Mouse (Mus musculus) MEL (cell line): ENCODE results near the gene Rerg.

Source experiments
- CHD1 ChIP-seq: IDR thresholded peaks from 2 replicates; pipeline ENCODE4 v1.6.1; 2012; ENCODE audit warnings: low read depth, mild to moderate bottlenecking, inconsistent platforms, low read length, improper control_type of control experiment
- CTCF ChIP-seq, 3 experiments: IDR thresholded peaks in 2 of 3; conservative IDR thresholded peaks in 1 of 3; 2 replicates each; pipeline ENCODE4 v1.5.1; 2011 to 2012; ENCODE audit warnings: low read length in 3 of 3, low read depth in 2 of 3, mild to moderate bottlenecking in 2 of 3, improper control_type of control experiment in 1 of 3, inconsistent platforms in 1 of 3, mixed read lengths in 1 of 3, moderate library complexity in 1 of 3; ENCODE audit not compliant: control insufficient read depth in 1 of 3, insufficient read depth in 1 of 3, poor library complexity in 1 of 3, severe bottlenecking in 1 of 3
- E2F4 ChIP-seq: IDR thresholded peaks from 2 replicates; pipeline ENCODE4 v1.6.1; 2011; ENCODE audit warnings: low read depth, low read length, improper control_type of control experiment, borderline replicate concordance
- EP300 ChIP-seq, 2 experiments: IDR thresholded peaks; 2 replicates each; pipeline ENCODE4 v1.6.1; 2011; ENCODE audit warnings: improper control_type of control experiment in 2 of 2, low read length in 2 of 2, low read depth in 1 of 2, mild to moderate bottlenecking in 1 of 2
- POLR2A ChIP-seq, 2 experiments: IDR thresholded peaks; 2 replicates each; pipeline ENCODE4 v1.6.1; 2011 to 2012; ENCODE audit warnings: low read length in 2 of 2, mild to moderate bottlenecking in 2 of 2, control low read depth in 1 of 2, improper control_type of control experiment in 1 of 2, low read depth in 1 of 2, moderate library complexity in 1 of 2; ENCODE audit not compliant: control insufficient read depth in 1 of 2, insufficient read depth in 1 of 2, poor library complexity in 1 of 2
- RAD21 ChIP-seq: IDR thresholded peaks from 2 replicates; pipeline ENCODE4 v1.6.1; 2011; ENCODE audit warnings: mild to moderate bottlenecking, low read depth, low read length, improper control_type of control experiment
- SIN3A ChIP-seq: IDR thresholded peaks from 2 replicates; pipeline ENCODE4 v1.6.1; 2012; ENCODE audit warnings: low read length, improper control_type of control experiment, inconsistent platforms
- USF1 ChIP-seq: IDR thresholded peaks from 2 replicates; pipeline ENCODE4 v1.6.1; 2014; ENCODE audit warnings: low read depth, mild to moderate bottlenecking, inconsistent platforms, low read length, improper control_type of control experiment, moderate library complexity
- ZC3H11A ChIP-seq: IDR thresholded peaks from 2 replicates; pipeline ENCODE4 v1.6.1; 2012; ENCODE audit warnings: low read depth, mild to moderate bottlenecking, inconsistent platforms, low read length, improper control_type of control experiment

DNA sequence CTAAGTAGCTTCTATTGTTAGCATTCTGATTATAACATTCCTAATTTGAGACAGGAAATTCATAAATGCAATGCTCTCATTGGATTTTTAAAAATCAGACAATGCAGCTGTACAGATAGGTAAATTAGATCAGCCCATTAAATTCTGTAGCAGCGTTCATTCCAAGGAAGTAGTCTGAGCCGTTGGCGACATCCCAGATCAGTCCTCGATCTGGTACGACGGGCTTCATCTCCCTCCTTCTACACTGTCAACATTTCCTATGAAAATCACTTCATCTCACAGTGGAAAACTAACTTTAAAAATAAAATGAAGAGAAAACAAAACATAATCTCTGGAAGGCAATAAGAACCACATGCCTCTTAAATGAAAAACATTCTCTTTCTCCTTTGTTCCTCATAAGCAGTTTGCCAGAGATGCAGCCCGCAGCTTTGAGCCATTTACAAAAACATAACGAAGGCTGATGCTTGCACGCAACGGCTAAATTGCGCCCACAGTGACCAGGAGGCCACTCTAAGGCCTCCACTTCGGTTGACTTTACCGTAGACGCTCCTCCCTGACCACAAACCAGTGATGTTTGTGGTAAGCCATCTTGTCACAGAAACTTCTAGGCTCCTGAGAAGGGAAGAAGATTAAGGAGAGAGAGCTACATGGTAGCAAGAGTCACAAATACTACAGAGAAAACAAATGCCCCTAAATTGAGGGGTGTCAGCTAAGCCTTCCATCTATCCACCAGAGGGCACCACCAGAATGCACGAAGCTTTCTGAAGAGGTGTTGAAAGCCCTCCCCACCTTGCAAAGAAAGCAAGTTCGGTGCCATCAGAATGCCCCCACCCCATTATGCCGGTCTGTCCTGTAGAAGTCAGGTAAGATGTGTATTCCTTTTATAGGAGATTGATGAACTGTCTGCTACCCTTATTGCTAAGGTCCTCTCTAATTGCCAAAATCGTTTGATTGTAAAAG, 71.8 kb downstream of the Rerg start:
- TF ChIP-seq E2F4 (no peak), USF1 (no peak), CTCF (IDR thresholded peaks at IDR 0.05 in 2 of 3, conservative IDR thresholded peaks at IDR 0.05 in 1 of 3; ENCODE audit: control insufficient read depth in 1 of 3, insufficient read depth in 1 of 3, low read depth in 2 of 3, low read length in 3 of 3, poor library complexity in 1 of 3, severe bottlenecking in 1 of 3) (peak in 1 of 3 experiments; percentile 7; a peak in 1 of 6 replicates), POLR2A (IDR thresholded peaks at IDR 0.05; ENCODE audit: control insufficient read depth in 1 of 2, insufficient read depth in 1 of 2, low read depth in 1 of 2, low read length in 2 of 2, poor library complexity in 1 of 2) (no peak), EP300 (IDR thresholded peaks at IDR 0.05; ENCODE audit: low read depth in 1 of 2, low read length in 2 of 2) (no peak), ZC3H11A (no peak), RAD21 (no peak), CHD1 (no peak), SIN3A (no peak)
